Mouse (Mus musculus): ENCODE results near the gene Gimap5.

DNA sequence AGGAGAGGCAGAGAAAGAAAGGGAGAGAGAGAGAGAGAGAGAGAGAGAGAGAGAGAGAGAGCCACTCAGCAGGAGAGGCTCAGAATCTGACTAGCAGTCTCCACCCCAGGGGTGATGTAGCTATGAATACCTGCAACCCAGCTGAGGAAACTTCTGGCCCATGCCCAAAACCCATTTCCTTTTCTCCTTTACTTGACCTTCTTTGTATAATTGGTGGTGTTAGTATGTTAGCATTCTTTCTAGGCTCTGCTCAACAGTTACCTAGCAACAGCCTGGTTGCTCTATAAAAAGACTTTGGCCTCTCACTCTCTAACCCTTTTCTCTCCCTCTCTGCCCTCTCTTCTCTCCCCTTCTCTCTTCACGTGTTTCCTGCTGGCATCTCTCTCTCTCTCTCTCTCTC lies 20.5 kb upstream of the Gimap5 start:
- TF ChIP-seq CTCF (IDR thresholded peaks at IDR 0.05 in 2 of 3, conservative IDR thresholded peaks at IDR 0.05 in 1 of 3; ENCODE audit: control insufficient read depth in 1 of 3, insufficient read depth in 1 of 3, low read depth in 2 of 3, low read length in 3 of 3, poor library complexity in 1 of 3, severe bottlenecking in 1 of 3) (no peak), POLR2A (IDR thresholded peaks at IDR 0.05; ENCODE audit: control insufficient read depth in 1 of 2, insufficient read depth in 1 of 2, low read depth in 1 of 2, low read length in 2 of 2, poor library complexity in 1 of 2) (no peak), ETS1 (IDR thresholded peaks at IDR 0.05; ENCODE audit: low read depth, low read length) (no peak), SMC3 (IDR thresholded peaks at IDR 0.05; ENCODE audit: low read depth, low read length) (no peak), ELF1 (IDR thresholded peaks at IDR 0.05; ENCODE audit: low read depth, low read length) (no peak)

All from MEL (cell line).